Mouse (Mus musculus): ENCODE measurements at regions not wholly inside any gene's neighbourhood (a gene's known extent, or its start where the extent isn't known, plus 50 kb on each side); places are given as distances from the start of the nearest gene placed in this dataset.
"Not testable (repeated sequence)": the region's sequence is repeated elsewhere in the genome, so short reads cannot be mapped to it uniquely, and the experiment has no call there.

DNA sequence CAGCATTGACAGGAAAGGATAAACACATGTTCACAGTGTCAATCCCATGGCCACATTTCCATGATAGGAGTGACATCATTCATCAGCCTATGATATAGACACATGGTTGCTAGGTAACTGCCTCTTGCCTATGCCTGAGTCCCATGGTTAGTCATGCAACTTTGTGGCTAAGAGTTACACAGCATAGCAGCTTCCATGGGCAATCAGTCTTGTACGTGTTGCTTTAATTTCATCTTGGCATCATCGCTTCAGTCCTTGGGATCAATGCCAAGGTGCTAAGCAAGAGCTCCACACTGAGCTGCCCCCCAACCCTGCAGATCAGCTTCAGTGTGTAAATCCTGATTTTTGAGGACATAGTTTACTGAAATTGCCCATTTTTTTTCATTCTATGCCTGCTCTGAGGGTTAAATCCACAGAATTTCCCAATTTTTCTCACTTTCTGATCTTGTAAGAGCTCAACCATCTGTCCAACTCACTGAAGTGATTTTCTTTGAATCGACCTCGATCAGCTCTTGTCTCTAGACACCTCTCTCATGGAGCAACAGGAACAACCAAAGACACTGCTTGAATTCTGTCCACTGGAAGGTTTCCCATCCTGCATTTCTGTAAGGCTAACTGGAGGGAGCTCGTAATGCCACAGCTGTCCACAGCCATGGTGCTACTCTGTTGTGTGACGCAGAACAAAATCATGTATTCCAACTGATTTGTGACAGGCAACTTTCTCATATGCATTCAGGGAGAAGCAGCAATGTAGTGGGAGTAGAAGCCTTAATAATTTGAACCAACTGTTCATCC lies 112.5 kb upstream of the Kctd3 start:
- TF ChIP-seq CTCF (IDR thresholded peaks at IDR 0.05; ENCODE audit: low read depth, low read length) (no peak), POLR2A (IDR thresholded peaks at IDR 0.05; ENCODE audit: borderline replicate concordance, low read depth, low read length) (no peak)
- Histone ChIP-seq H3K4me1 (ENCODE audit: control insufficient read depth, insufficient read depth, low read length) (peaks cover 3% of the 10 kb centered on the region; the same call in 1 of the 2 replicates), H3K27ac (ENCODE audit: insufficient read depth, low read depth, low read length) (no peak overlapping the region), H3K4me3 (ENCODE audit: insufficient read depth, low read length) (no peak overlapping the region)

- H3K27ac ChIP-seq (ENCODE audit: insufficient read depth, low read depth, low read length); H3K4me3 ChIP-seq (ENCODE audit: insufficient read depth, low read length); H3K4me1 ChIP-seq (ENCODE audit: control insufficient read depth, insufficient read depth, low read length): not testable (repeated sequence)
Observed at GRCm38 (mm10) chr1:189119005-189119404, 111.4 kb upstream of the Kctd3 start.

- TF ChIP-seq CTCF (IDR thresholded peaks at IDR 0.05; ENCODE audit: low read depth, low read length): no peak
- TF ChIP-seq POLR2A (IDR thresholded peaks at IDR 0.05; ENCODE audit: borderline replicate concordance, low read depth, low read length): no peak
- H3K4me3 ChIP-seq (ENCODE audit: insufficient read depth, low read length): no peak overlapping the region
- no peak overlapping the region for H3K27ac ChIP-seq (ENCODE audit: insufficient read depth, low read depth, low read length)
- H3K4me1 ChIP-seq (ENCODE audit: control insufficient read depth, insufficient read depth, low read length): peaks cover 3% of the 10 kb centered on the region; the same call in 1 of the 2 replicates
Observed at GRCm38 (mm10) chr1:189118582-189118981, 110.9 kb upstream of the Kctd3 start.

DNA sequence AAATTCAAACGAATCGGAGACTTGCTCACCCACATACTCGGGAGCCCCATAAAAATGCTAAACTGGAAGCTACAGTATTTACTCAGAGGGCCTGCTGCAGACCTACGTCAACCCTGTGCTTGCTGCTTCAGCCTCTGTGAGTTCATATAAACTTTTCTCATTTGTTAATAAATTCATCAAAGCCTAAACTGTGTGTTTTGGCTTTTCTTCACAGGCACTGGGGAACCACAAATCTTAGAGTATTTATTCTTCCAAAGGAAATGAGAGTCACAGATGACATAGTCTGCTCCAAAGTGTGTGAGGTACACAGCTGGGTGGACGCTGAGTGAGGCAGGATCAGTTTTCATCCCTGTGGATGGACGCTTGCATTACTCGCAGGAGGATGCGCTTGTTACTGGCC lies 108.3 kb upstream of the Kctd3 start:
- no peak overlapping the region for H3K4me3 ChIP-seq (ENCODE audit: insufficient read depth, low read length)
- H3K27ac ChIP-seq (ENCODE audit: insufficient read depth, low read depth, low read length): no peak overlapping the region
- TF ChIP-seq POLR2A (IDR thresholded peaks at IDR 0.05; ENCODE audit: borderline replicate concordance, low read depth, low read length): no peak
- no peak for TF ChIP-seq CTCF (IDR thresholded peaks at IDR 0.05; ENCODE audit: low read depth, low read length)
- H3K4me1 ChIP-seq (ENCODE audit: control insufficient read depth, insufficient read depth, low read length): peaks cover 3% of the 10 kb centered on the region; the same call in 1 of the 2 replicates

GRCm38 (mm10) chr1:189115279-189115678 lies 107.6 kb upstream of the Kctd3 start:
- Histone ChIP-seq H3K4me3 (ENCODE audit: insufficient read depth, low read length) (no peak overlapping the region), H3K4me1 (ENCODE audit: control insufficient read depth, insufficient read depth, low read length) (peaks cover 3% of the 10 kb centered on the region; the same call in 1 of the 2 replicates), H3K27ac (ENCODE audit: insufficient read depth, low read depth, low read length) (no peak overlapping the region)
- TF ChIP-seq POLR2A (IDR thresholded peaks at IDR 0.05; ENCODE audit: borderline replicate concordance, low read depth, low read length) (no peak), CTCF (IDR thresholded peaks at IDR 0.05; ENCODE audit: low read depth, low read length) (no peak)

- no peaks in the 10 kb centered on the region for H3K4me1 ChIP-seq (ENCODE audit: control insufficient read depth, insufficient read depth, low read length)
Observed at GRCm38 (mm10) chr1:189108260-189109035, 100.8 kb upstream of the Kctd3 start.

DNA sequence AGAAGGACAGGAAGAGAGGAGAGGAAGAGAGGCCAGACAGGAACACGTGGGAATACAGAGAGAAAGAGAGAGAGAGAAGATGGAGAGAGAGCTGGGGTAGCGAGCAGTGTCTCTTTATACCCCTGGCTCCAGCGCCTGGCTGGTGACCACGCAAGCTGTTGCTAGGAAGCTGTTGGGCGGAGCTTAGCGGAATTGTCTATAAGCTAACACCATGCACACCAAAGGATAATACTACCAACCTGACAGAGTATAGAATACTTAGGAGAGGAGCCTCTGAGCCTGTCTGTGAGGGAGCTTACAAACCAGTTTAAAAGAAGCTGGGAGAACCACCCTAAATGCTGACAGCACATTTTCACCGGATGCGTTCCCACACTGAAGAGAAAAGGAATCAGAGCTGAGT lies 100.2 kb upstream of the Kctd3 start:
- TF ChIP-seq POLR2A (IDR thresholded peaks at IDR 0.05; ENCODE audit: borderline replicate concordance, low read depth, low read length) (no peak), CTCF (IDR thresholded peaks at IDR 0.05; ENCODE audit: low read depth, low read length) (no peak)
- Histone ChIP-seq H3K4me1 (ENCODE audit: control insufficient read depth, insufficient read depth, low read length) (no peaks in the 10 kb centered on the region), H3K4me3 (ENCODE audit: insufficient read depth, low read length) (no peak overlapping the region), H3K27ac (ENCODE audit: insufficient read depth, low read depth, low read length) (no peak overlapping the region)

More at GRCm38 (mm10) chr1:189108260-189109035, 100.8 kb upstream of the Kctd3 start:
- no peak overlapping the region for H3K4me3 ChIP-seq (ENCODE audit: insufficient read depth, low read length)
- no peak for TF ChIP-seq CTCF (IDR thresholded peaks at IDR 0.05; ENCODE audit: low read depth, low read length)
- TF ChIP-seq POLR2A (IDR thresholded peaks at IDR 0.05; ENCODE audit: borderline replicate concordance, low read depth, low read length): no peak
- no peak overlapping the region for H3K27ac ChIP-seq (ENCODE audit: insufficient read depth, low read depth, low read length)

- no peaks in the 10 kb centered on the region for H3K4me1 ChIP-seq (ENCODE audit: control insufficient read depth, insufficient read depth, low read length)
- H3K4me3 ChIP-seq (ENCODE audit: insufficient read depth, low read length): no peak overlapping the region
- no peak for TF ChIP-seq POLR2A (IDR thresholded peaks at IDR 0.05; ENCODE audit: borderline replicate concordance, low read depth, low read length)
- no peak for TF ChIP-seq CTCF (IDR thresholded peaks at IDR 0.05; ENCODE audit: low read depth, low read length)
- no peak overlapping the region for H3K27ac ChIP-seq (ENCODE audit: insufficient read depth, low read depth, low read length)
Observed at GRCm38 (mm10) chr1:189107156-189107555, 99.5 kb upstream of the Kctd3 start.

- no peak for TF ChIP-seq CTCF (IDR thresholded peaks at IDR 0.05; ENCODE audit: low read depth, low read length)
- no peak for TF ChIP-seq POLR2A (IDR thresholded peaks at IDR 0.05; ENCODE audit: borderline replicate concordance, low read depth, low read length)
- Histone ChIP-seq H3K4me3 (ENCODE audit: insufficient read depth, low read length) (no peak overlapping the region), H3K4me1 (ENCODE audit: control insufficient read depth, insufficient read depth, low read length) (no peaks in the 10 kb centered on the region), H3K27ac (ENCODE audit: insufficient read depth, low read depth, low read length) (no peak overlapping the region)
Observed at GRCm38 (mm10) chr1:189105276-189105675, 97.6 kb upstream of the Kctd3 start.

GRCm38 (mm10) chr1:189102781-189103180 lies 95.1 kb upstream of the Kctd3 start:
- Histone ChIP-seq H3K4me1 (ENCODE audit: control insufficient read depth, insufficient read depth, low read length) (no peaks in the 10 kb centered on the region), H3K4me3 (ENCODE audit: insufficient read depth, low read length) (no peak overlapping the region), H3K27ac (ENCODE audit: insufficient read depth, low read depth, low read length) (no peak overlapping the region)
- TF ChIP-seq CTCF (IDR thresholded peaks at IDR 0.05; ENCODE audit: low read depth, low read length): no peak
- no peak for TF ChIP-seq POLR2A (IDR thresholded peaks at IDR 0.05; ENCODE audit: borderline replicate concordance, low read depth, low read length)

All from bone marrow macrophage, adult 2 months (primary cell).